Mouse (Mus musculus) kidney, adult 8-10 months (tissue): ENCODE measurements around the gene Bcl6b.

Experiments
- DNase-seq, 2 experiments: peaks; one replicate each; pipeline ENCODE4 v3.0.0; 2022

Bcl6b gene

GRCm38 (mm10) chr11:70212423-70212822 is 17.2 kb downstream of the Bcl6b start, which contains the start of gene Slc16a11:
Gene Slc16a11, plus strand, starts transcription at chr11:70212752.
- DNase-seq = peak; percentile 28 to 38

- no peak for DNase-seq
Observed at GRCm38 (mm10) chr11:70211972-70212371, 17.6 kb downstream of the Bcl6b start.

- peak in 1 of 2 experiments; percentile 2 for DNase-seq
Observed at GRCm38 (mm10) chr11:70210681-70211080, 18.9 kb downstream of the Bcl6b start.

- no peak for DNase-seq
Observed at GRCm38 (mm10) chr11:70208778-70209388, 20.7 kb downstream of the Bcl6b start.

GRCm38 (mm10) chr11:70207283-70207682 is 22.3 kb downstream of the Bcl6b start:
- no peak for DNase-seq

GRCm38 (mm10) chr11:70206801-70207200 is 22.8 kb downstream of the Bcl6b start:
- DNase-seq = no peak

GRCm38 (mm10) chr11:70201691-70202090 is 27.9 kb downstream of the Bcl6b start:
- peak; percentile 81 to 90 for DNase-seq

- DNase-seq = no peak
Observed at GRCm38 (mm10) chr11:70200036-70200608, 29.5 kb downstream of the Bcl6b start.

- DNase-seq = no peak
Observed at GRCm38 (mm10) chr11:70199107-70199506, 30.5 kb downstream of the Bcl6b start.

GRCm38 (mm10) chr11:70198332-70198731 is 31.3 kb downstream of the Bcl6b start:
- no peak for DNase-seq

- DNase-seq = peak in 1 of 2 experiments; percentile 60
Observed at GRCm38 (mm10) chr11:70193354-70194285, 36.0 kb downstream of the Bcl6b start.

GRCm38 (mm10) chr11:70192157-70192556 is 37.4 kb downstream of the Bcl6b start:
- DNase-seq = no peak

GRCm38 (mm10) chr11:70191188-70191587 is 38.4 kb downstream of the Bcl6b start:
- no peak for DNase-seq

GRCm38 (mm10) chr11:70189319-70190134 is 40.1 kb downstream of the Bcl6b start:
- DNase-seq = peak in 1 of 2 experiments; percentile 32

GRCm38 (mm10) chr11:70185120-70185519 is 44.5 kb downstream of the Bcl6b start:
- no peak for DNase-seq

GRCm38 (mm10) chr11:70180496-70180895 is 49.1 kb downstream of the Bcl6b start:
- no peak for DNase-seq

- peak in 1 of 2 experiments; percentile 23 for DNase-seq
Observed at GRCm38 (mm10) chr11:70179401-70179800, 50.2 kb downstream of the Bcl6b start.

- DNase-seq = no peak
Observed at GRCm38 (mm10) chr11:70178756-70179155, 50.8 kb downstream of the Bcl6b start.

- no peak for DNase-seq
Observed at GRCm38 (mm10) chr11:70178311-70178710, 51.3 kb downstream of the Bcl6b start.

GRCm38 (mm10) chr11:70177647-70178046 is 52.0 kb downstream of the Bcl6b start:
- no peak for DNase-seq

- DNase-seq = peak; percentile 82 to 85
Observed at GRCm38 (mm10) chr11:70174491-70174890, 55.1 kb downstream of the Bcl6b start.
